Mouse (Mus musculus): ENCODE data around the gene Taf1d. TPM values are rescaled to one million over a fixed set of nuclear protein-coding genes. Genes with fewer than 3 reads are reported as not detected.
"Not testable (repeated sequence)": the region's sequence is repeated elsewhere in the genome, so short reads cannot be mapped to it uniquely, and the experiment has no call there.

The Taf1d gene
- polyA plus RNA-seq, 1 experiment from 2014 or later = 68.9 TPM

DNA sequence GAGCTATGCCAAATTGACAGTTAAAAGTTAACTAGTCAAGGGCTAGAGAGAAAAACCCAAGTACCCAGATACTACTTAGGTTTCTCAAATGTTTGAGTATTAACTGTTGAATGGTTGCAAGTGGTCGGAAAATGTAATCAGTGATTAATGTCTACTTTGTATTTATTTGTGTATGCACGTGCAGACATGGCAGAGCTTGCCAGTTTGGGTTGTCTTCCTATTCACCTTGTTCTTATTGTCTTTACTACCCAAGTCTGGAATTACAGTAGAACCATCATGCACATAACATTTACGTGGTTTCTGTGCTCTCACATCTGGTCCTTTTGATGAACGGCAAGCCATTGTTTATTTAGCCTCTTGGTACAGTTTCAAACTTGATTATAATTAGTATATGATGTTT lies 3.4 kb downstream of the Taf1d start:
- no peak overlapping the region for H3K9ac ChIP-seq
- H3K27ac ChIP-seq (replicated peaks) = no peak overlapping the region
- H3K4me3 ChIP-seq (replicated peaks) = no peak overlapping the region; the same call in 1 of the 2 replicates
- peaks cover 45% of the 10 kb centered on the region for H3K36me3 ChIP-seq
- peaks cover 21% of the 10 kb centered on the region for H3K4me1 ChIP-seq
- WGBS = 57% methylated on average over 4 of the region's 4 CpGs
- H3K27me3 ChIP-seq = no peaks in the 10 kb centered on the region
- ATAC-seq (ENCODE audit: insufficient number of reproducible peaks, low FRiP score, low TSS enrichment, low read depth) = no peak
- no peak overlapping the region for H3K4me2 ChIP-seq (replicated peaks)
- no peaks in the 10 kb centered on the region for H3K9me3 ChIP-seq (replicated peaks)

DNA sequence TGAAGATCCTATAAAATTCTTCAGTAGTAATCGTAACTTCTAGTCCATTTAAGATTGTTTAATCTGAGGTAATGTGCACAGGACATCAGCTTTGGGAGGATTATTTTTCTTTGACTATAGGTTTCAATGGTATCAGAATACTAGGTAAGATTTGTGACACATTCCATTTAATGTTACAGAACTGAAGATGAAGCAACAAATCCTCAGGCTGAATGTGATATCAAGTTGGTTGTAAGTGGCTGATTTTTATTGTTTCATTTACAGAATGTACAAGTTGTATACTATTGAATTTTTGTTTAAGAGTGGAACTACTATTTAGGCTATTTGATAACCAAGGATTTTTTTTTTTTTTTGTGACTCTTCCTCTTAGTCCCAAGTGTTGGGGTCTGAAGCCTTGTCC lies 4.2 kb downstream of the Taf1d start:
- no peaks in the 10 kb centered on the region for H3K27me3 ChIP-seq
- no peak overlapping the region for H3K9ac ChIP-seq
- no peak overlapping the region for H3K4me2 ChIP-seq (replicated peaks)
- no peak overlapping the region for H3K4me3 ChIP-seq (replicated peaks)
- H3K4me1 ChIP-seq = peaks cover 21% of the 10 kb centered on the region
- H3K9me3 ChIP-seq (replicated peaks) = no peaks in the 10 kb centered on the region
- peaks cover 53% of the 10 kb centered on the region for H3K36me3 ChIP-seq
- no peak overlapping the region for H3K27ac ChIP-seq (replicated peaks)
- WGBS = 91% methylated on average over 1 of the region's 1 CpGs
- ATAC-seq (ENCODE audit: insufficient number of reproducible peaks, low FRiP score, low TSS enrichment, low read depth) = no peak

- Histone ChIP-seq H3K27ac (replicated peaks) (no peak overlapping the region), H3K4me1 (peaks cover 12% of the 10 kb centered on the region), H3K9me3 (replicated peaks) (no peaks in the 10 kb centered on the region), H3K36me3 (peaks cover 62% of the 10 kb centered on the region), H3K9ac (no peak overlapping the region), H3K4me2 (replicated peaks) (no peak overlapping the region), H3K27me3 (no peaks in the 10 kb centered on the region), H3K4me3 (replicated peaks) (no peak overlapping the region)
- ATAC-seq (ENCODE audit: insufficient number of reproducible peaks, low FRiP score, low TSS enrichment, low read depth) = no peak
- 89% methylated on average over 2 of the region's 2 CpGs for WGBS
These were observed 6.2 kb downstream of the Taf1d start for GRCm38 (mm10) chr9:15312054-15312735.

- H3K27ac ChIP-seq (replicated peaks) = no peak overlapping the region
- peaks cover 6% of the 10 kb centered on the region for H3K4me1 ChIP-seq
- H3K4me3 ChIP-seq (replicated peaks) = no peak overlapping the region
- H3K4me2 ChIP-seq (replicated peaks) = no peak overlapping the region
- no peaks in the 10 kb centered on the region for H3K27me3 ChIP-seq
- no peak for ATAC-seq (ENCODE audit: insufficient number of reproducible peaks, low FRiP score, low TSS enrichment, low read depth)
- 84% methylated on average over 5 of the region's 5 CpGs for WGBS
- H3K9ac ChIP-seq = no peak overlapping the region
- H3K36me3 ChIP-seq = peaks cover 77% of the 10 kb centered on the region
- no peaks in the 10 kb centered on the region for H3K9me3 ChIP-seq (replicated peaks)
These were observed 7.6 kb downstream of the Taf1d start for GRCm38 (mm10) chr9:15313633-15314032.

GRCm38 (mm10) chr9:15314619-15315018 lies 8.6 kb downstream of the Taf1d start:
- Histone ChIP-seq H3K9me3 (replicated peaks) (no peaks in the 10 kb centered on the region), H3K4me2 (replicated peaks) (no peak overlapping the region), H3K9ac (no peak overlapping the region), H3K4me3 (replicated peaks) (no peak overlapping the region), H3K27me3 (no peaks in the 10 kb centered on the region), H3K4me1 (no peaks in the 10 kb centered on the region), H3K36me3 (peaks cover 69% of the 10 kb centered on the region), H3K27ac (replicated peaks) (no peak overlapping the region)
- 96% methylated on average over 1 of the region's 1 CpGs for WGBS
- ATAC-seq (ENCODE audit: insufficient number of reproducible peaks, low FRiP score, low TSS enrichment, low read depth) = no peak

DNA sequence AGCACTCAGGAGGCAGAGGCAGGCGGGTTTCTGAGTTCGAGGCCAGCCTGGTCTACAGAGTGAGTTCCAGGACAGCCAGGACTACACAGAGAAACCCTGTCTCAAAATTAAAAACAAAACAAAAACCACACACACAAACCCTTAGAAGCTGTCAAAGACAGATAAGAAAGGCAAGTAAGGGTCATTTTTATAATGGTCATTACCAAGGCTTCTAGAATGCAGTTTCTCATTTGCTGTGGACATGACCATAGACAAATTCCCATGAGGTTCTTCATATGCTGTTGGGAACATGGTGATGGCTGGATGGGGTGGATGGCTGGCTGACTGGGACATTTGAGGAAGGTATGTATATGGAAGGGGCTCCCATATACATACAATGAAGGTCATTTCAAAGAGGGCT lies 10.3 kb downstream of the Taf1d start:
- H3K27me3 ChIP-seq; H3K4me2 ChIP-seq (replicated peaks); H3K4me1 ChIP-seq; H3K9ac ChIP-seq; ATAC-seq (ENCODE audit: insufficient number of reproducible peaks, low FRiP score, low TSS enrichment, low read depth); H3K4me3 ChIP-seq (replicated peaks); H3K9me3 ChIP-seq (replicated peaks); H3K27ac ChIP-seq (replicated peaks): not testable (repeated sequence)
- peaks cover 59% of the 10 kb centered on the region for H3K36me3 ChIP-seq
- 100% methylated on average over 2 of the region's 2 CpGs for WGBS

GRCm38 (mm10) chr9:15317223-15318169 lies 11.5 kb downstream of the Taf1d start:
- no peaks in the 10 kb centered on the region for H3K27me3 ChIP-seq
- no peak for ATAC-seq (ENCODE audit: insufficient number of reproducible peaks, low FRiP score, low TSS enrichment, low read depth)
- no peak overlapping the region for H3K4me2 ChIP-seq (replicated peaks)
- no peak overlapping the region for H3K4me3 ChIP-seq (replicated peaks)
- peaks cover 61% of the 10 kb centered on the region for H3K36me3 ChIP-seq
- no peaks in the 10 kb centered on the region for H3K4me1 ChIP-seq
- 58% methylated on average over 5 of the region's 5 CpGs for WGBS
- H3K27ac ChIP-seq (replicated peaks) = no peak overlapping the region
- H3K9me3 ChIP-seq (replicated peaks) = no peaks in the 10 kb centered on the region
- no peak overlapping the region for H3K9ac ChIP-seq

DNA sequence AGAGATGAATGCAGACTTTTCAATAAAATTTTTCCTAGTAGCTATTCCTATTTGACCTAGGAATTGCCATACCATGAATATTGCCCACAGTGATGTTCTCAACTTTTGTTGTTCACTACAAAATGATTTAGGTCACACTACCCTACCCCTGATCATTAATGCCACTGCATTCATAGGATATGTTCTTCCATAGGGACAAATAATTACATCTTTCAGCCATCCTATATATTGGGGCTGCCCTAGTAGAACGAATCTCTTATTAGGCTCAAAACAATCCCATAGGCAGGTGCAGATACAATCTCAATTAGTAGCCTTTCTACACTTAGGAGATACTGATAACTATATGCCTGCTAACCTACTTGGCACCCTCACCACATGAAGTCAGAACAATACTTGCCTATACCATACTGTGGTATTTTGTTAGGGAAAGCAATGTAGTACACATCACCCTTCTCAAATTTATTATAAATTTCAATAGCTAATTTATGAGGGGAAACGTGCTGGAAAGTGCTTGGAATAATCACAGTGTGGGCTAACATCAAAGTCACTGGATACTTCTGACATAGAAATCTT lies 12.2 kb downstream of the Taf1d start:
- no peak overlapping the region for H3K4me2 ChIP-seq (replicated peaks)
- H3K4me1 ChIP-seq = no peaks in the 10 kb centered on the region
- 73% methylated on average over 2 of the region's 2 CpGs for WGBS
- H3K27ac ChIP-seq (replicated peaks) = no peak overlapping the region
- no peaks in the 10 kb centered on the region for H3K27me3 ChIP-seq
- no peaks in the 10 kb centered on the region for H3K9me3 ChIP-seq (replicated peaks)
- H3K36me3 ChIP-seq = peaks cover 63% of the 10 kb centered on the region
- ATAC-seq (ENCODE audit: insufficient number of reproducible peaks, low FRiP score, low TSS enrichment, low read depth) = peak; percentile 63; the same call in 1 of the 2 replicates
- H3K4me3 ChIP-seq (replicated peaks) = no peak overlapping the region
- H3K9ac ChIP-seq = no peak overlapping the region

GRCm38 (mm10) chr9:15337776-15338175 lies 31.8 kb downstream of the Taf1d start:
- Histone ChIP-seq H3K9ac (no peak overlapping the region), H3K4me1 (no peaks in the 10 kb centered on the region), H3K4me2 (replicated peaks) (no peak overlapping the region), H3K36me3 (peaks cover 69% of the 10 kb centered on the region), H3K9me3 (replicated peaks) (no peaks in the 10 kb centered on the region), H3K27me3 (no peaks in the 10 kb centered on the region), H3K4me3 (replicated peaks) (no peak overlapping the region), H3K27ac (replicated peaks) (no peak overlapping the region)
- 87% methylated on average over 4 of the region's 4 CpGs for WGBS
- ATAC-seq (ENCODE audit: insufficient number of reproducible peaks, low FRiP score, low TSS enrichment, low read depth) = no peak

DNA sequence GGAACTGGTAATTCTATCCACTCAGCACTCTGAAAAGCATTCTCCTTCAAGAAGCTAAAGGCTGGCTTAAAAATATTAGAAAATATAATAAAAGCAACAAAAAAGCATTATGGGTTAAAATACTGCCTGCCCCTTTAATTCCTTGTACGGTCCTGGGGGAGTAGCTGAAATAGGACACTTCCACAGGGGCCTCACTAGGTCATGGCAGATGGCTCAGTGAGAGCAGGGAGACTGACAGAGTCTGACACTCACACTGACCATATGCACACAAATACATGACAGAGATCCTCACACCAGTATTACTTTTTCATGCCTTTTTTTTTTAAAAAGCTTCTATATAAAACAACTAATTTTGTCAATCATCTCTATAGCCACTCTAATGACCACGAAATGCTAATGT lies 43.9 kb downstream of the Taf1d start:
- ATAC-seq (ENCODE audit: insufficient number of reproducible peaks, low FRiP score, low TSS enrichment, low read depth) = no peak
- Histone ChIP-seq H3K9me3 (replicated peaks) (no peaks in the 10 kb centered on the region), H3K4me2 (replicated peaks) (no peak overlapping the region), H3K27ac (replicated peaks) (no peak overlapping the region), H3K4me3 (replicated peaks) (no peak overlapping the region), H3K36me3 (peaks cover 38% of the 10 kb centered on the region), H3K4me1 (no peaks in the 10 kb centered on the region), H3K27me3 (no peaks in the 10 kb centered on the region), H3K9ac (no peak overlapping the region)
- 47% methylated on average over 2 of the region's 2 CpGs for WGBS

- Histone ChIP-seq H3K27ac (replicated peaks) (peak overlapping the region; percentile 76), H3K27me3 (no peaks in the 10 kb centered on the region), H3K4me1 (no peaks in the 10 kb centered on the region), H3K4me3 (replicated peaks) (peak overlapping the region; percentile 72), H3K36me3 (peaks cover 12% of the 10 kb centered on the region; the same call in 1 of the 2 replicates), H3K4me2 (replicated peaks) (peak overlapping the region; percentile 63), H3K9me3 (replicated peaks) (no peaks in the 10 kb centered on the region), H3K9ac (peak overlapping the region; percentile 72)
- 1% methylated on average over 9 of the region's 9 CpGs for WGBS
- no peak; the same call in 1 of the 2 replicates for ATAC-seq (ENCODE audit: insufficient number of reproducible peaks, low FRiP score, low TSS enrichment, low read depth)
These were observed 51.0 kb downstream of the Taf1d start for GRCm38 (mm10) chr9:15356916-15357483.

All from embryonic facial prominence, embryonic 15.5 days (tissue).